Mouse (Mus musculus) limb, embryonic 15.5 days (tissue): ENCODE data around the gene Tm4sf19. TPM values are rescaled to one million over a fixed set of nuclear protein-coding genes. Genes with fewer than 3 reads are reported as not detected.

Experiments
- ATAC-seq: fragments of 200-750 bp; cut with Nextera tagmentation; 2 replicates; pipeline ENCODE4 v1.8.0; 2017; ENCODE audit warnings: low read depth, moderate TSS enrichment; ENCODE audit not compliant: insufficient number of reproducible peaks, low FRiP score, low TSS enrichment
- H3K27ac ChIP-seq: fragments of 300-500 bp; sonication (generic); 2 replicates; pipeline ENCODE4 v1.5.1; 2015; ENCODE audit warnings: moderate library complexity, mild to moderate bottlenecking, inconsistent platforms
- H3K27me3 ChIP-seq: fragments of 300-500 bp; sonication (generic); 2 replicates; pipeline ENCODE4 v1.6.1; 2015; ENCODE audit warnings: inconsistent platforms
- H3K36me3 ChIP-seq: fragments of 300-500 bp; sonication (generic); 2 replicates; pipeline ENCODE4 v1.6.1; 2015; ENCODE audit warnings: inconsistent platforms
- H3K4me1 ChIP-seq: fragments of 300-500 bp; sonication (generic); 2 replicates; pipeline ENCODE4 v1.6.1; 2015; ENCODE audit warnings: inconsistent platforms
- H3K4me2 ChIP-seq: fragments of 300-500 bp; sonication (generic); 2 replicates; pipeline ENCODE4 v1.6.1; 2015; ENCODE audit warnings: mild to moderate bottlenecking, inconsistent platforms
- H3K4me3 ChIP-seq: fragments of 300-500 bp; sonication (generic); 2 replicates; pipeline ENCODE4 v1.5.1; 2015; ENCODE audit warnings: mild to moderate bottlenecking, inconsistent platforms
- H3K9ac ChIP-seq: fragments of 300-500 bp; sonication (generic); 2 replicates; pipeline ENCODE4 v1.6.1; 2015; ENCODE audit warnings: inconsistent platforms
- H3K9me3 ChIP-seq: fragments of 300-500 bp; sonication (generic); 2 replicates; pipeline ENCODE4 v1.6.1; 2016; ENCODE audit warnings: inconsistent platforms
- WGBS: fragments of 180-500 bp; shearing (Covaris S2); methylation state at CpG from one replicate; pipeline ENCODE4 v1.1.7; 2015; 5-methylcytosine and 5-hydroxymethylcytosine counted together
- polyA plus RNA-seq: library from polyadenylated mRNA; unstranded; fragments of >200 nt; fragmentation: Nextera tagmentation; extraction: Ambion mirVana; gene quantifications from 2 replicates; pipeline ENCODE4 v1.2.1, GENCODE M21; 2015

The Tm4sf19 gene
- 0.12 and 0.46 TPM in 2 replicates for polyA plus RNA-seq

DNA sequence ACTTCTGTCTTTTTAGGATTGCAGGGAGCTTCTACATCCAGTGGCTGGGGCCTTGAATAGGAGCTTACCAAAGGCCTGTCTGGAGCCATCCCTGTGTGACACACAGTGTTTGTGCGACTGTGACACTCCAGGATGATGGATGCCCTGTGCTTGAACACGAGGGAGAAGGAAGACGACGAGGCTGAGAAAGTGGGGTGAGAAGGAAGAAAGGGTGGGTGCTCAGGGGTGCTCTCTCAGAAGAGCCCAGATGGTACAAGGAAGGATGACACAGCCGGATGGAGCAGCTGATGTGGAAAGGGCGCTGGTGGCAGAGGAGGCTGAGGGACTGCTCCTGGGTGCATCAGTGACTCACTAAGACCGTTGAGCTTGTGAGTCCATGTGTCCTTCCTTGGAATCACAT, at the start of gene Tm4sf19:
TSS of gene Tm4sf19 (plus strand) at position 240 of the 400 bp plus-strand sequence.
- no peaks in the 10 kb centered on the region for H3K36me3 ChIP-seq
- H3K27me3 ChIP-seq, result no peaks in the 10 kb centered on the region
- H3K4me1 ChIP-seq, result no peaks in the 10 kb centered on the region
- no peaks in the 10 kb centered on the region for H3K9me3 ChIP-seq
- H3K9ac ChIP-seq, result no peak within 1 kb of the TSS
- no peak within 1 kb of the TSS for H3K27ac ChIP-seq
- 84% methylated on average over 7 of the region's 7 CpGs for WGBS
- H3K4me3 ChIP-seq, result no peak within 1 kb of the TSS
- no peak for ATAC-seq
- H3K4me2 ChIP-seq, result no peak within 1 kb of the TSS

DNA sequence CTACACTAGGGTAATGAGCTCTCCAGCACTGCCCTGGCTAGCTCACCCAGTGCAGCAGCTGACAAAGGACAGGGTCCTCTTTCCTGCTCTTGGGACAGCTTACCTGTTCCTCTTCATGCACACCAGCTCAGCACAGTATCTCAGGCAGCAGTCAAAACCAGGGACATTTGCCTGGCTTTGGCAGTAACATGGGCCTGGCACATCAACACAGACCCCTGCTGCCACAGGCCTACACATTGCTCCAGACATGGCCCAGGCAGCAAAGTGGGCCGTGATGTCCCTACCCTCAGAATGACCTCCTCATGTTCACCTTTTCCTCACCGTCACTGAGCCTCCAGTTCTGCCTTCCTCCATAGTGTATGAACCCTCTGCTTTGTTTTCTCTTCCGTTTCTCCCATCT, 49.5 kb upstream of the Tm4sf19 start:
- Histone ChIP-seq H3K9me3 (no peaks in the 10 kb centered on the region), H3K4me3 (no peak overlapping the region), H3K27ac (no peak overlapping the region), H3K9ac (no peak overlapping the region), H3K36me3 (peaks cover 17% of the 10 kb centered on the region), H3K4me2 (no peak overlapping the region), H3K27me3 (no peaks in the 10 kb centered on the region), H3K4me1 (no peaks in the 10 kb centered on the region)
- no peak for ATAC-seq
- 97% methylated on average over 3 of the region's 3 CpGs for WGBS

DNA sequence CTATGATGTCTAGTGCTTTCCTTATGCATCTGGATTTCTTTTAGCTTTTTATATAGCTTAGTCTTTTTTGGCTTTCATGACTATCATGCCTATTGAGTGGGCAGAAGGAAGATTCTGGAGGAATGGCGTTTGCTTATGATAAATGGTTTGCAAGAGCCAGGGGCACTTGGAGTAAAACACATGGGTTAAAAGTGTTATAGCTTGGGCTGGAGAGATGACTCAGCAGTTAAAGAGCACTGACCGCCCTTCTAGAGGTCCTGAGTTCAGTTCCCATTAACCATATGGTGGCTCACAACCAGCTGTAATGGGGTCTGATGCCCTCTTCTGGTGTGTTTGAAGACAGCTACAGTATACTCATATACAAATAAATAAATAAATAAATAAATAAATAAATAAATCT, 36.8 kb upstream of the Tm4sf19 start:
- Histone ChIP-seq H3K4me2 (no peak overlapping the region), H3K4me1 (no peaks in the 10 kb centered on the region), H3K36me3 (peaks cover 25% of the 10 kb centered on the region), H3K4me3 (no peak overlapping the region), H3K27ac (no peak overlapping the region), H3K27me3 (no peaks in the 10 kb centered on the region), H3K9me3 (no peaks in the 10 kb centered on the region), H3K9ac (no peak overlapping the region)
- WGBS, result 85% methylated on average over 2 of the region's 2 CpGs
- ATAC-seq, result no peak

DNA sequence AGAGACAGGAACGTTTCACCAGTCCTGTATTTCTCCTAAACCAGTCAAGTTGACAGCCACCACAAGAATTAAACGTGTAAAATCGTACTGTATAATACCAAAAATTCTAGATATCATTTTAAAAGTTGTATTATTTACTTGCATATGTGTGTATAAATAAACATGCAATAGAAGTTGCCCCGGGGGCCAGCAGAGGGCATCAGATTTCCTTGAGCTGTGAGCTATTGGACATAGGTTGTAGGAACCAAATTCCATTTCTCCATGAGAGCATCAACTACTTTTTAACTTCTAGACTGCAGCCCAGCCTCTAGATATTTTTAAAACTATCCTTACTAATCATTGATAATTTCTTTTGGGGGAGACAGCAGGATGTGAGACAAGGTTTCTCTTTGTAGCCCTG, 29.0 kb upstream of the Tm4sf19 start:
- H3K9me3 ChIP-seq, result no peaks in the 10 kb centered on the region
- ATAC-seq, result no peak
- H3K4me3 ChIP-seq, result no peak overlapping the region
- H3K4me1 ChIP-seq, result no peaks in the 10 kb centered on the region
- no peak overlapping the region for H3K4me2 ChIP-seq
- peaks cover 50% of the 10 kb centered on the region for H3K36me3 ChIP-seq
- WGBS, result 88% methylated on average over 4 of the region's 4 CpGs
- H3K27ac ChIP-seq, result no peak overlapping the region
- no peaks in the 10 kb centered on the region for H3K27me3 ChIP-seq
- no peak overlapping the region for H3K9ac ChIP-seq

DNA sequence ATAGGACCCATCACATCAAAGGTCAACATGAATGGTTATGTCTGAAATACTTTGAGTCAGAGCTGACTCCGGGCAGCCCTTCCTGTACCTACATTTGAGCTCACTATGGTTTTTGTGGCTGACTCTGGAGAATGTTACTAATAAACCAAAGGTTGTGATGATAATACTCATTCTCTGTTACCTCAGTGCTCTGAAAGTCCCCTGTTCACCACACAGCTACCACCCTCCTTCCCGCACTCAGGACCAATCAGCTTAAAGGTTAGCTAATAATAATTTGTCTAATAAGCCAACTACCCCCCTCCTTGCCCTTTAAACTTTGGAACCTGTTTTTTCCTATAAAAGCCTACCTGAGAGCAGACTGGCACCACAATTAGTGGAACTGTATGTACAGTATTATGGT, 20.7 kb upstream of the Tm4sf19 start:
- H3K36me3 ChIP-seq, result peaks cover 81% of the 10 kb centered on the region
- WGBS, result 98% methylated on average over 2 of the region's 2 CpGs

DNA sequence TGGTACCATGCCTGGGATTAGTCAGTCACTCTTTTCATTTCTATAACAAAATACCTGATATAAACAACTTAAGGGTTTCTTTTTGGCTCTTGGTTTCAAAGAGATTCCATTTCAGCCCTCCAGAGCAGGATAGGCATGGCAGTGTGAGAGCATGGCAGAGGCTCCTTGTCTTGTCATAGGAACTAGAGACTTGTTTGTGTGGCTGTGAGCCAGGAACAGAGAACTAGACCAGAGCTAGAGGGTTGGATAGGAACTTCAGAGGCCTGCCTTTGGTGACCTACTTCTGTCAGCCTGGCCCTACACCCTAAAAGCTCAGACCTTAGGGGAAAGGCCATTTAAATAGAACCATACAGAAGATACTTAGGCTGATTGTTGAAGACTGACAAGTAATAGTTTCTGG, 17.4 kb upstream of the Tm4sf19 start:
- Histone ChIP-seq H3K4me1 (no peaks in the 10 kb centered on the region), H3K27me3 (no peaks in the 10 kb centered on the region), H3K9ac (no peak overlapping the region), H3K4me2 (no peak overlapping the region), H3K27ac (no peak overlapping the region), H3K4me3 (no peak overlapping the region), H3K36me3 (peaks cover 66% of the 10 kb centered on the region), H3K9me3 (no peaks in the 10 kb centered on the region)
- ATAC-seq, result no peak

More for the DNA sequence above, 20.7 kb upstream of the Tm4sf19 start:
- no peaks in the 10 kb centered on the region for H3K9me3 ChIP-seq
- H3K27me3 ChIP-seq, result no peaks in the 10 kb centered on the region
- H3K4me3 ChIP-seq, result no peak overlapping the region
- no peak for ATAC-seq
- no peaks in the 10 kb centered on the region for H3K4me1 ChIP-seq
- H3K4me2 ChIP-seq, result no peak overlapping the region
- H3K27ac ChIP-seq, result no peak overlapping the region
- no peak overlapping the region for H3K9ac ChIP-seq

DNA sequence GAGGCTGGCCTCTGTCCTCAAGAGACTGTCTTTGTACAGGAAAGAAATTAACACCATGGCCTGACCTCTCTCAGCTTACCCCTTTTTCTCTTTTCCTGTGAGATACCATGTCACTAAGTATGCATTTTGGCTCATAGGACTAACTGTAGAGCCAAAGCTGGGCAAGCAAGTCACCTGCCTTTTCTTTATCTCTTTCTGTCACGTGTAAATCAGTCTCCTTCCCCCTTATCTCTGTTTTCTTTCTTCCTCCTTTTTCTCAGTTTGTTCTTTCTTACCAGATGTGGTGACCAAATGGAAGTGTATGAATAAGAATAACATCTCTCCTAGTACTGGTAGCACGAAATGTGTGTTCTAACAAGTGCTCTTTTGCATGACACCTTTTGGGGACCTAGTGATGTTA, 15.4 kb upstream of the Tm4sf19 start:
- Histone ChIP-seq H3K9ac (no peak overlapping the region), H3K4me1 (no peaks in the 10 kb centered on the region), H3K4me2 (no peak overlapping the region), H3K36me3 (peaks cover 55% of the 10 kb centered on the region), H3K27ac (no peak overlapping the region), H3K27me3 (no peaks in the 10 kb centered on the region), H3K4me3 (no peak overlapping the region), H3K9me3 (no peaks in the 10 kb centered on the region)
- WGBS, result 84% methylated on average over 2 of the region's 2 CpGs
- no peak for ATAC-seq

DNA sequence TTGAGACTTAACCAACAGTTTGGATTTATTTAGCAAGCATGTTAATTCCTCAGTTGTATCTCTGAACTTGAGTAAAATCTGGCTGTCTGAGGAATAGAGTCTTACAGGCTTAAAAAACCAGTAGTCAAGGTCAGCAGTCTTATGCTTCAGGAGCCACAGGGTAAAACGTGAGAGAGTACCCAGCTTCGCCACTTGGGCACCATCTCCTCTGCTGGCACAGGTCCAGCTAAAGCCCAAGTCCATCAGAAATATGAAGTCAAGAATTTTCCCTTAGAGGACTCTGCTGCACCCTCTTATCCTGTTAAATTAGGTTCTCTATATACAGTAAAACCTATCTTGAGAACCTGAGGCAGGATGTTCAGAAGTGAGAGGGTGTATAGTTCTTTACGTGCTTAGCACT, 13.5 kb upstream of the Tm4sf19 start:
- H3K27ac ChIP-seq, result no peak overlapping the region
- no peak for ATAC-seq
- H3K9me3 ChIP-seq, result no peaks in the 10 kb centered on the region
- H3K9ac ChIP-seq, result no peak overlapping the region
- H3K4me3 ChIP-seq, result no peak overlapping the region
- peaks cover 56% of the 10 kb centered on the region for H3K36me3 ChIP-seq
- H3K4me2 ChIP-seq, result no peak overlapping the region
- 88% methylated on average over 3 of the region's 3 CpGs for WGBS
- H3K4me1 ChIP-seq, result no peaks in the 10 kb centered on the region
- no peaks in the 10 kb centered on the region for H3K27me3 ChIP-seq

DNA sequence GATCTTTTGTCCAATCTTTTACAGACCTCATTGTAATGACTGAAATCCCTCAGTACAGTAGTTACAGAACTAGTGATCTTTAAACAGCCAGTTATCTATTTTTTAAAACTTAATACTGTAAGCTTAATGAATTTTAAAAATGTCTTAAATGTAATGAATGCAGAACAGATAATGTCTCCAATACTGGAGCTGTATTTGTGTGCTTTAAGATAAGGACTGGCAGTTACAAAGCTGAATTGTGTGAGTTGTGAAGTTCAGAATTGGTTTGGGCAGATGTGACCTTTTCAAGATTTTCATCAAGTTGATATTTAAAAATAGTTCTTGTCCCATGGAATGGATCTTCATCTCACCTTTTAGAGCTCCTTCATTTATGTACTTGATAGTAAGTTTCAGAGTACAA, 11.3 kb upstream of the Tm4sf19 start:
- no peak for ATAC-seq
- Histone ChIP-seq H3K9ac (no peak overlapping the region), H3K36me3 (peaks cover 41% of the 10 kb centered on the region), H3K4me1 (no peaks in the 10 kb centered on the region), H3K4me3 (no peak overlapping the region), H3K9me3 (no peaks in the 10 kb centered on the region), H3K27ac (no peak overlapping the region), H3K27me3 (no peaks in the 10 kb centered on the region), H3K4me2 (no peak overlapping the region)

DNA sequence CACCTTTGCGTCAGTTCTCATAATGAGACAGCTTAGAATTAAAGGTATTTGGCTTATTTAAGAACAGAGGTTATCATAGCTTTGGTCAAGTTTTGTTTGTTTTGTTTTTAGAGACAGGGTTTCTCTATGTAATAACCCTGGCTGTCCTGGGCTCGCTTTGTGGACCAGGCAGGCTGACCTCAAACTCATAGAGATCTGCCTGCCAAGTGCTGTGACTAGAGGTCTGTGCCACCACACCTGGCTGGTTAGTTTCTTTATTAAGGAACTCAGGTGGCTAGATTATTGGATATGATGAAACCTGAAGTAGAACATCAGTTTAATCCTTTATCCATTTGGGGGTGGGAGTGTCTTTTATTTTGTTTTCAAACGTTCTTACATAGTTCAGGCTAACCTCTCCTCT, 10.5 kb upstream of the Tm4sf19 start:
- ATAC-seq, result no peak
- WGBS, result 86% methylated on average over 3 of the region's 3 CpGs
- peaks cover 38% of the 10 kb centered on the region for H3K36me3 ChIP-seq

DNA sequence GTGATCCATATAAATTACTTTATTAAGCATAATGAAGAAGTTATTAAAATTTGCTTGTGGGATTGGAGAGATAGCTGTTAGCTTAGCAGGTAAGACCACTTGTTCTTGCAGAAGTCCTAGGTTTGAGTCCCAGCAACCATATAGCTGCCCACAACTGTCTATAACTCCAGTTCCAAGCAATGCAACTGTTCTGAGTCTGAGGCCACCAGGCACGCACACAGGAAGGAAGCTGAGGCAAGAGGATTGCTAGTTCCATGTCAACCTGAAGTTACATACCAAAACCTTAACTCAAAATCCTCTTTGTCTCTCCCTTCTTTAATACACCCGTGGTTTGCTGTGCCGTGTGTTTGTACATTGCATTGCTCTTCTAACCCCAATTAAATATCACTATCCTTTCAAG, 9.4 kb upstream of the Tm4sf19 start:
- Histone ChIP-seq H3K9me3 (no peaks in the 10 kb centered on the region), H3K4me3 (no peak overlapping the region), H3K4me2 (no peak overlapping the region), H3K27me3 (no peaks in the 10 kb centered on the region), H3K36me3 (peaks cover 32% of the 10 kb centered on the region), H3K9ac (no peak overlapping the region), H3K27ac (no peak overlapping the region), H3K4me1 (no peaks in the 10 kb centered on the region)
- ATAC-seq, result no peak
- 95% methylated on average over 3 of the region's 3 CpGs for WGBS

More for the DNA sequence above, 10.5 kb upstream of the Tm4sf19 start:
- Histone ChIP-seq H3K9me3 (no peaks in the 10 kb centered on the region), H3K27ac (no peak overlapping the region), H3K9ac (no peak overlapping the region), H3K4me3 (no peak overlapping the region), H3K4me2 (no peak overlapping the region), H3K4me1 (no peaks in the 10 kb centered on the region), H3K27me3 (no peaks in the 10 kb centered on the region)

DNA sequence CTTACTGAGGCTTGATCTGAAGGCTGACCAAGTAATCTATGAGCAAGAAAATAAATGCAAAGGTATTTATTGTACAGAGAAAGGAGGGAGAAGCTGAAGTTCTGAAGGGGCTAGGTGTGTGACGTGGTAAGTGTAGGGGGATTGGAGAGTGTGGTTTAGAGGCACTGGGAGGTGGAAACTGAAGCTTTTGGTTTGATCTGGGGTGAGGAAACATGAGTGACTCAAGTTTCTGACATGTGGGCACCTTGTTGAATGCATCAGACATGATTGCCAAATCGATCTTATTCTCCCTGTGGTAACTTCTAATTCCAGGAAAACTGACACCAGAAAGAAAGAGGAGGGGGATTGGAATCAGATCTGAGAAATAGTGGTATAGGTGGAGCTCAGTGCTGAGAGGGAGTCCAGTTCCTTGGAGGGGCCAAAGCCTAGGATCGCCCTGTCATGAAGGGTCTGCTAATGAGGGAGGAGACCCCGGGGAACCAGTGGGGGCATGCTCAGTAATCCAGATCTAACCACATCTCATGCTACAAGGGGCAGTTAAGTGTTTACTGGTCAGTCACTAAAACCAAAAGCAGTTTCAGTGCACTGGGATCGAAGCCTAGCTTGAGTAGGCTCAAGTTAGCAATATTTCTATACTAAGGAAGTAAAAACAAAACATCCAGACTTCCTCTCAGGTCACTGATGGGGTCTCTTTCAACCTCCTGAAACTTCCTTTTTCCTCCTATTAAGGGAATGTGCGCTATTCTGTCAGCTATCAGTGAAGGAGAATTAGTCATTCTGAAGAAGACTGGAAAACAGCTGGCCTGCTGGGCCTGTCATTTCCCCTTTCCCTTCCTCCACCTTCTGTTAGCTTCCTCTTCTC, 4.4 kb upstream of the Tm4sf19 start:
- 64% methylated on average over 6 of the region's 6 CpGs for WGBS

DNA sequence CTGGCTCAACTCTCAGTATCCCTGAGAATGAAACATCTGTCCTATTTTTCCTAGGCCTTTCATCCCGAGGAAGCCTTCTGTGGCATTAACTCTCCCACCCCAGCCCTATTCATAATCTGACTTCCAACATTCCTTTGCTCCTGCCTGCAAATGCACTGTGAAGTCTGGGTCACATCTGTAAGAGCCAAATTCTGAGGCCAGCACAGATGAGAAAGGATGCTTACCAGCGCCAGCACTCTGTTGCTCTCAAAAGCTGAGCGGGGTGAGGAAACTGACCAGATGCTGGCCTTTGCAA, 3.8 kb upstream of the Tm4sf19 start:
- H3K9me3 ChIP-seq, result no peaks in the 10 kb centered on the region
- H3K9ac ChIP-seq, result no peak overlapping the region
- H3K36me3 ChIP-seq, result peaks cover 9% of the 10 kb centered on the region
- 56% methylated on average over 3 of the region's 3 CpGs for WGBS
- H3K4me3 ChIP-seq, result no peak overlapping the region
- no peaks in the 10 kb centered on the region for H3K27me3 ChIP-seq
- no peak overlapping the region for H3K4me2 ChIP-seq
- H3K27ac ChIP-seq, result no peak overlapping the region
- H3K4me1 ChIP-seq, result no peaks in the 10 kb centered on the region
- ATAC-seq, result no peak

More for the DNA sequence above, 4.4 kb upstream of the Tm4sf19 start:
- Histone ChIP-seq H3K27me3 (no peaks in the 10 kb centered on the region), H3K4me2 (no peak overlapping the region), H3K9ac (no peak overlapping the region), H3K4me3 (no peak overlapping the region), H3K9me3 (no peaks in the 10 kb centered on the region), H3K36me3 (peaks cover 12% of the 10 kb centered on the region), H3K4me1 (no peaks in the 10 kb centered on the region), H3K27ac (no peak overlapping the region)
- no peak for ATAC-seq
